Mouse (Mus musculus): Measurements from ENCODE around the gene Ube2h.

DNA sequence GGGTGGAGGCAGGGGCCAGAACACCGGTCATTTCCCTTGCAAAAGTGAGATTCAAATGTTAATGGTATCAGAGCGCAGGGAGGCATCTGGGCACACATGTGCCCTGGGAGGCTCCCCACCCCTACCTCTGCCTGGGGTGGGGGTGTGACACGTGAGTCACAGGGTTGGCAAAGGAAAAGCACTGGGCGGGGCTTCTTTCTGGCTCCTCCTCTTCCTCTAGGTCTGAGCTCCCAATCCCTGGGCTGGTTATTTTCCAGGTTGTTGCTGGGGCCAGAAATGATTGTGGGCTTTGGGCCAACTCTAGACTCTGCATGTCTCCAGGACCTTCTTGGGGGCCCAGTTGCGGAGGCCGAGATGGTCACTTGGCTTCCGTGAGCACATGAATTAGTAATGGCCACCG lies 108.2 kb downstream of the Ube2h start:
- TF ChIP-seq EP300 (IDR thresholded peaks at IDR 0.05; ENCODE audit: low read depth) (no peak), CTCF (IDR thresholded peaks at IDR 0.05; ENCODE audit: low read depth) (no peak)
